Mouse (Mus musculus): ENCODE measurements around the gene Rapgef4.

DNA sequence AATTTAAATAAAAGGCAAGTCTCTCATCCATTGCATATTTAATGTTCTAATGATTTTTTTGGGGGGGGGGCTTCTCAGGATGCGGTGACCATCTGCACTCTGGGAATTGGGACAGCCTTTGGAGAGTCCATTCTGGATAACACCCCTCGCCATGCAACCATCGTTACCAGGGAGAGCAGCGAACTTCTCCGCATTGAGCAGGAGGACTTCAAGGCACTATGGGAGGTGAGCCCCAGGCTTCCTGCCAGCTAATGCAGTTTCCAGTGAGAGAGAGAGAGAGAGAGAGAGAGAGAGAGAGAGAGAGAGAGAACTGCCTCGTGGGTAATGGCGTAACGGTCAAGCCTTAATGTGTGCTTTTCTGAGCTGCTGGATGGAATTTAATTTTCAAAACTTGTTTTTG lies 64.0 kb downstream of the Rapgef4 start:
- TF ChIP-seq CTCF (IDR thresholded peaks at IDR 0.05; ENCODE audit: borderline replicate concordance, extremely low read depth, insufficient read depth, insufficient read length) = no peak
- no peak for TF ChIP-seq POLR2A (IDR thresholded peaks at IDR 0.05; ENCODE audit: borderline replicate concordance, extremely low read depth, insufficient read depth, insufficient read length, poor library complexity, severe bottlenecking)

Data from brain, embryonic 14.5 days (tissue).